Mouse (Mus musculus) layer of hippocampus, adult 9-10 months (tissue): ENCODE results near the gene Nbl1.

ENCODE experiments used
- DNase-seq: peaks from one replicate; pipeline ENCODE4 v3.0.0; 2022; ENCODE audit warnings: low spot score

The Nbl1 gene

DNA sequence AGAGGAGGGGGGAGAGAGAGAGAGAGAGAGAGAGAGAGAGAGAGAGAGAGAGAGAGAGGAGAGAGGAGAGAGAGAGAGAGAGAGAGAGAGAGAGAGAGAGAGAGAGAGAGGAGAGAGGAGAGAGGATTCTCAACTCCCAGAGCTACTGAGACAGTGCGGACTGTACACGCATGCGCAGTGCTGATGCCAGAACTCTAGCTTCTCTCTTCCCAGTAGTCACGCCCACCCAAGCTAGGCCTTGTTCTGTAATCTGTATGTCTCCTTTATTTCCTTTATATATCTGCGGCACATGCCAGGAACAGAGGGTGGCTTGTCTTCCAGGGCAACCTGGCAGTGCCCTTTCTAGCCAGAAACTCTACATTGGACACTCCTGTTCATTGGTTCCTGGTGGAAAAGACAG lies 28.0 kb downstream of the Nbl1 start:
- no peak for DNase-seq

DNA sequence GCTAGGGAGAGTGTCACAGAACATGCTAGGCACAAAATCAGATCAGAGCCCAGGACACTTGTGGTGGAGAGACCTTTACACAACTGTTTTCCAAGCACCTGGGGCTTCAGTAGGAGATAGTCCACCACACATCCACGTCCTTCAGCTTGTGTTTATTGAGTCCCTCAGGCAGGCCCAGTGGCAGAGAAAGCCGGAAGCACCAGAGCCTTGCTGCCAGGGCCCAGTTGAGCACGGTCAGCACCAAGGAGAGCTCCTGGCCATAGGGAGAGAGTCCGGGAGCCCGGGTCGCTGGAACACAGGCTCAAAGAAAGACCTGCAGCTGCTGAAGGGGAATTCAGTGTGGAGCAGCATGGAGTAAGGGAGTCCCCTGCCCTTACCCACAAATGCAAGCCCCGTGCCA lies 33.2 kb downstream of the Nbl1 start:
- no peak for DNase-seq

DNA sequence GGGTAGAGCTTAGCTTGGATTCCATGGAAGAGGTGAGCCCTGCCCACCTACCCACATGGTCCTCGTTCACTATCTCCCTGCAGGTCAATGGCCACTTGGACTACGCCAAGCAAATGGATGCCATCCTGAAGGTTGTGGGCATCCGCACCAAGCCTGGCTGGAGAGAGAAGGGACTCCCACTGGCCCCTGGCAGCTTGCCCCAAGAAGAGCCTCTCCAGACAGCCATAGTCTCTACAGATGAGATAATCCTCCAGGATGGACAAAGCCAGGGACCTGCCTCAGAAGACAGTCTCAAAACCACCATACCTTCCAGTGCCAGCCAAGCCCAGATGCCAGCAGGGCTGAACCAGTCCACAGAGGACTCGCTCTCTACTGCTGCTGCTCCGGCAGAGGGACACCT lies 34.8 kb downstream of the Nbl1 start:
- DNase-seq: no peak

DNA sequence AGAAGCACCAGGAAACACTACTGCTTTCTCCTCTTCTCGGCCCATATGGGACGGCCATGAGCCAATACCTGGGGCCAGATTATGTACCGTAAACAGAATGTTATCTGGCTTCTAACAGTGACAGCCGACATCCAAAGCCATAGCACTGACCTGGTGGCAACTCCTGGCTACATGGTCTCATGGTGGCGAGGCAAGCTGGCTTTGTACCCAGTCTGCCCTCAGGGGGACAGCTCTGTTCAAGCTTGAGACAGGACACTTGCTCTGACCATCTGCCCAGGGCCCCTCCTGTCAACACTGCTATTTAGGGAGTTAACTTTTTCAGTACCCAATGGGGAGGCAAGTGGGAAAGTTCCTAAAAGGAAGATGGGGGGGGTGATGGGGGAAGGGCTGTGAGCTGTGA lies 35.5 kb downstream of the Nbl1 start:
- no peak for DNase-seq

DNA sequence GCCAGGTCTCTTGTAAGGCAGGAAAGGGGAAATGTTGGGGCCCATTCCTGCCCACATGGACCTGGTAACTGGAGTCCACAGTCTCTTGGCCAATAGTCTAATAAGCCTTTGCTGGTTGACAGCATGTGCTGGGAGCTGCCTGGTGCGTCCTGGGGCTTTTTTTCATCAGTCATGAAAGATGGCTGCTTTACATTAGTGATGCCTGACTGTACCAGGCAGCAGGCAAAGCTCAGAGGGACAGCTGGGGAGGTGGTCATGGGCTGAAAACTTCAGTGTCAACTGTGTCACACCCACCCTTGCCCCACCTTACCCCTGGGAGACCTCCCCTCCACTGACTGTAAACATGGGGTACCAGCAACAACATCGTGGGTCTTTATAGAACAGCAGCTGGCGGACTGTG lies 37.0 kb downstream of the Nbl1 start:
- DNase-seq: no peak

DNA sequence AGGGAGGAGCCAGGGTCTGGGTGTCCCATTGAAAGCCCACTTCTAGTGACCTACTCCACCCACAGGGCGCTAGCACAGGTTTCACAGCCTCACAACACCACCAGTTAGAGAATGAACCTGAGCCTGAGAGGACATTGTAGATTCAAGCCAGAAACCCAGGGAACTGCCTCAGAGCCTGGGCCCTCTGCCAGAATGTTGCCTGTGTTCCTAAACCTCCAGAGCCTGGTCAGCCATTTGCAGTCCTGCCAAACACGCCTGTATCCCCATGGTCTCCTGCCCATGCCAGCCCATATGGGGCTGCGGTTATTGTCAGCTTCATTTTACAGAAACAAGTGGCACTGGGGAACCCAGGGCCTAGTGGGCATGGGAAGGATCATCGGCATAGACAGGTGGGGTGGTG lies 37.5 kb downstream of the Nbl1 start:
- no peak for DNase-seq

DNA sequence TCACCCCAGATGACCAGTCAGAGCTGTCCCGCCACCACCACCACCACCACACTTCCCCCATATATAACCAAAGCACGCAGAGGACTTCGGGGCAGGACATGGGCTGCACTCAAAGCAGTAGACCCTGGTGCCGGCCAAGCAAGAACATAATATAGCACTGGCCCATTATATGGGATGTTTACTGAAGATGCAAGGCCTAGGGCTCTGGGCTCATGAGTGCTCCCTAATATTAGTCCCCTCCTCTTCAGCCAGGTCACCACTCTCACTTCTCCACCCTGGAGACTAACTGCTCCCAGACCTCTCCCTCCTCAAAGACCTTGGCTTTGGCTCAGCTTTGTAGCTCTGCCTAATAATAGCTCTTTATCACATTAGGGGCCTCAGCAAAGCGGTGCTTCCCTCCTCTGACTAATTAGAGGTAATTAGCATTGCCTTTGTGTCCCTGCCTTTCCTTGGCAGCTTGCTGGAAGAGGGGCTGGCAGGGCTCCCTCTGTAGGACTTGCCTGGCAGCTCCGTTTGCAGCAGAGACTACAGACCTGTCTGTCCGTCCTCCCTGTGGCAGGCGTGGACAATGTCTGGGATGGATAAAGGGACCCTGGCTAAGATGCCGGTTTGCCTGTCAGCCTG lies 38.4 kb downstream of the Nbl1 start:
- DNase-seq: no peak

DNA sequence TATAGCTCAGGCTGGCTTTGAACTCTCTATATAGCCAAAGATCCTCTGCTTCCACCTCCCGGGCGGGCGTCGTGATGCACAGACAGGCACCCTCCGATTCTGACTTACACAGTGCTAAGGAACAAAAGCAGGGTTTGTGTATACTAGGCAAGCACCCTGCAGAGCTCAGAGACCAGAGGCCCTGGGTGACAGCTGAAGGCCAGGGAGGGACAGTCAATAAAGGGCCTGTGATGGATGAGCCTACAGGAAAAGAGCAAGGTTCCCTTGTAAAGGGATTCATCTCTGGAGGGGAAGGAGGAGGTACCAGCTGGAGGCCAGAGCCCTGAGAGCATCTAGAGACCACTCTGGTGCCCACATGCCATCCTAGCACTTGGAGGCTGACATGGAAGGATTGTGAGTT lies 39.4 kb downstream of the Nbl1 start:
- no peak for DNase-seq

DNA sequence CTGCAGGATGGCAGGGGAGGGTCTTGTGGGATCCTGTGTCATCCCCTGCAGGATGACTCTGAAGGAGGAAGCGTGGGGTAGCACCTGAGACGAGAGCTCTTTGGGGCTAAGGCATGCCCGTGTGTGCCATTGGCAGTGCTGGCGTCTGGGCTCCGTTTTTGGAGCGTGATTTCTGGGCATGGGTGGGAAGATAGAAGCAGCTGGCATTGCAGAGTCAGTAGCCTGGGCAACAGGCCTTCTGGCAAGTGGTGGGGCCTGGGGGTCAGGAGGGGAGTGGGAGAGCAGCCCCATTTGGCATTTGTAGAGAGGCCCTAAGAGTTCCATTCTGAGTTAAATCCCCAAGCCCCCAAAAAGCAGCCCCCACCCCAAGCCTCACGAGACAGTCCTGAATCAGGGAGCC lies 40.0 kb downstream of the Nbl1 start:
- no peak for DNase-seq

DNA sequence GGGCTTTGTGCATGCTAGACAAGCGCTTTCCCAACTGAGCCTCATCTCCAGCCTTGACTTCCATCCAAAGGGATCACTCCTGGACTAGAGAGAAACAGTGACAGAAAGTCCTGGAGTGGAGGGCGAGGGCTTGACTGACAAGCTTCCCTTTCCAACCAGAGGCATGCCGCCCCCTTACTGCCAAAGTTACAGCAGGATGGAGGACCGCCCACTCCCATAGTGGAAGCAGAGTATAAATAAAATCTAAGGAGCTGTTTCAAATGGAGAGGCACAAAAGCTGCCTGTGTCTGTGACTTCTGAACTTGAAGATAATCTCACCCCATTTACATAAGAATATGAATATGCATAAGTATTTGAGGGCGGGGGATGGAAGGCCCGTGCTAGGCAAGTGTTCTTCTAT lies 44.3 kb downstream of the Nbl1 start:
- DNase-seq: no peak

DNA sequence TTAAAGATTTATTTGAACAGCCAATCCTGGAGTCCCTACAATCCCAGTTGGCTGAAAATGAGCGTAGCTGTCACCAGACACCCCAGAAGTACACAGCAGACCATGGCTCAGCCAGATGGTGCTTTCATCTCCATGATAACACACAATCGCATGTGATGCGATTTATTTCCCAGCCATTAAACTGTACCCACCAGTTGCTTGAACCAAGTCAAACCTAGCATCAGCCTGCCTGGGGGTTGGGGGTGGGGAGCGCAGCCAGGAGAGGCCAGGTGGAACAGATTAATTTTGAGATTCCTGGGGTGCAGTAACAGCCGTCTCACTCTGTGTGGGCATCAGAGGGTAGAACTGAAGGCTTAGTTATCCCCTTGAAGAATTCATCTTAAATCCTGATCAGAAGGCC lies 46.4 kb downstream of the Nbl1 start:
- DNase-seq: no peak

DNA sequence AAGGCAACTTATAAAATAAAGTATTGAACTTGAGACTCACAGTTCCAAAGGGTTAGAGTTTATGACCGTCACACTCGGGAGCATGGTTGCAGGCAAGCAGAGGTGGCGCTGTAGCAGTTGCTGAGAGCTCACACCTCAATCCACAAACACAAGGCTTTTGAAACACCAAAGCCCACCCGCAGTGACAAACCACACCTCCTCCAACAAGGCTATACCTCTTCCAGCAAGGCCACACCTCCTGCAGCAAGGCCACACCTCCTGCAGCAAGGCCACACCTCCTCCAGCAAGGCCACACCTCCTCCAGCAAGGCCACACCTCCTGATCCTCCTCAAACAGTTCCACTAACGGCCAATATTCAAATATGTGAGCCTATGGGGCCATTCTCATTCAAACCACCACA lies 48.2 kb downstream of the Nbl1 start:
- DNase-seq: no peak

DNA sequence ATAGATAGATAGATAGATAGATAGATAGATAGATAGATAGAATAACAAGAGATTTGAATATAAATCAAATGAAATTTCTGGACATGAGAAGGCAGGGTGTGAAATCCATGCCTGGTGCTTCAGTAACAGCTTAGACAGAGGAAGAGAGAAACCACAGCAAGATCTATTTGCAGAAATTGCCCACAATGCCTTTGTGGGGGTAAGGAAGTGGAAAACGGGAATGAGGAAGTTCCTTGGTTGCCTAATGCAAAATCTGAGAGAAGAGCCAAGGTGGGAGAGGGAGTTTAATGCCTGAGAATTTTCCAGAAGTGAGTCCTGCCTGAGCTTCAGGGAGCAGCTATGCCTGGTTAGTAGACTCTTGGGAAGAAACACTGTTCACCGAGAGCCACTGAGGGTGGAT lies 49.2 kb downstream of the Nbl1 start:
- no peak for DNase-seq

DNA sequence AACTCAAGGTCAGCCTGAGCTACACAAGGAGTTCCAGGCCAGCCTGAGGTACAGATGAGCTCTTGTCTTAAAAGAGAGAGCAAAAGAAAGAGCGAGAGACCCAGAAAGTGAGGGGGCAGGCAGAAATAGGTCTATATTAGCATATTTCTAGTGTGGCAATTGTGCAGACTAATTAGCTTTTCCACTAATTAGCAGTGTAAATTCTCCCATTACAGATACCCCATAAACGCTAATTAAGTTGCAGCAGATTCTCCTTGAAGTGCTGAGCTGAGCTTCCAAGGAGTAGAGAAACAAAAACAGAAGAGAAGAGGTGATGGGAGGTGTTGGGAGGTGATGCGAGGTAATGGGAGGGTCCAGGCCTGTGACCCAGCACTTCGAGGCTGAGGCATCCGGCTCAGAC lies 50.2 kb downstream of the Nbl1 start:
- DNase-seq: no peak

DNA sequence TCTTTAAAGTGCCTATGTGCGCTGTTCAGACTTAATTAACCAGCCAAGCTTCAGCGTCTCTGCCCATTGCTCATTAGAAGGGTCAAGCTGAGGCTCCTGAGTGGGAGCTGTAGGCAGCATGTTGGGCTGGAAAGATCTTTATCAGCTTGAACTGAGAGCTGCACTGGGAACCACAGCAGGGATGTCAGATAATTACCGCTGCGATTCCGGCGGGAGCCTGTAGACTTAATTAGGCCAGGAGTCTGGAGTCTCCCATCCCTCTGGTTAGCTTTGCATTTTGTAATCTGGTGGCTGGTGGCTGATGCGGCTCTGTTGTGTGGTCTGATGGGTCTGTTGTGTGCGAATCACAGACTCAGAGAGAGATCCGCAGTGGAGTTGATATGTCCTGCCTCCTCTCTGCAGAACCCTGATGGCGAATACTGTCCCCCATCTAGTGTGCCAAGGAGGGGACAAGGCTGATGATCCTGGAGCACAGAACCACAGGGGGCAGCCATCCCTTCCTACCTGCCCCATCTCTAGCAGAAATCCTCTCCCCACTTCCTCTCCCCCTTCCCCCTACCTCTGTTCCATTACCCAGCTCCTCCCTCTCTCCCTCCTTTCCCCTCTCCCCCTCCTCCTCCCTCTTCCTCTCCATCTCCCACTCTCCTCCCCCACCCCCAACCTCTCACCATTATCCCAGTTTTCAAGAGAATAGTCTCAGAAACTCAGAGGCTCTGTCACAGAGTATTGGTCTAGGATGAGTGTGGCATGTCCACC lies 52.5 kb downstream of the Nbl1 start:
- DNase-seq: no peak

DNA sequence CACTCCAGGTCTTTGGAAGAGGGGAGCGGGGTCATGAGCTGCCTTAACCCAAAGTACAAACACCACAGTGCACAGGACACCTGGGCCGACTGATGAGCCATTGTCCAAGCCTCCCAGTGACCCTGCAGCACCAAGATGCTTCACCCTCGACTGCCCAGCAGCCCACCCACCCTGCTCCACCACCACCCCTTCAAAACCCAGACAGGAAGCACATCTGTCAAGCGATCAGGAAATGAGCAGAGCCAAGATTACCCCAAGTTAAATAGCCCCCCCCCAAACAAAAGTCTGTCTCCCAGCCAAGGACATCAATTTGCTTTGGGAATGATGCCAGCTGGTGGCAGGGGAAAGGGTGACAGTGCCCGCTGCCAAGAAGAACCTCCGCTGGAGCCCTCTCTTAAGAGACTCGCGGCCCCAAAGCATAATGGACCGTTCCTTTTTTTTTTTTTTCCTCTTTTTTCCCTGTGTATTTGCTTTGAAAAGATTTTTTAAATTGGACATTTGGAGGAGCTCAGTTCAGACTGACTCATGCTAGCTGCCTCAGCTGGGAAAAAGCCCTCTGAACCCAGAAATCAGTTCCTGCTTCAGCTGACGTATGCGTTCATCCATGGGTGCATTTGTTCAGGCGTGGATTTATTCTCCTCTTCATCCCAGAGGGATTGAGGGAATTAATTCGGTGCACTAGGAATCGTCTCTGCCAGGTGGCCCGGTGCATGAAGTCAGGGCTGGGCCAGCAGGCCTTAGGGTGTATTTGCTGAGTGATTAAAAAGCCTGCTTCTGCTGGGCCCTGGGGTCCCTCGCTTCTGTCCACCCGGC lies 54.8 kb downstream of the Nbl1 start:
- DNase-seq: no peak

DNA sequence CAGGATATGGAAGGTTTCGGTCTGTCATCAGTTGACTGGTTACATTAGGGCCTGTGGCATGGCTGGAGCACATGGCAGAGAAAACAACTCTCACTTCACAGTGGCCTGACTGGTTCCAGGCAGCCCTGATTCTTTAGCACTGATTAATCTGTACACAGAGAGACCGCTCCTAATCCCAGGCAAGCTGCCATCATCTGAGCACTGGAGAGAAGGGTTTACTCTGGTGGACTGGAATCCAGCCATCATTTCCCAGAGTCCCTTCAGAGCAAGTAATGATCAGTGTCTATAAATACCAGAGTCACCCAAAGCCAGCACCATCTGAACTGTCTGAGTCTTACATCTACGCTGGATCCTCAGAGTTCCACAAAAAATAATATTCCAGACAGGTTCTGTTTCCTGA lies 57.0 kb downstream of the Nbl1 start:
- no peak for DNase-seq

DNA sequence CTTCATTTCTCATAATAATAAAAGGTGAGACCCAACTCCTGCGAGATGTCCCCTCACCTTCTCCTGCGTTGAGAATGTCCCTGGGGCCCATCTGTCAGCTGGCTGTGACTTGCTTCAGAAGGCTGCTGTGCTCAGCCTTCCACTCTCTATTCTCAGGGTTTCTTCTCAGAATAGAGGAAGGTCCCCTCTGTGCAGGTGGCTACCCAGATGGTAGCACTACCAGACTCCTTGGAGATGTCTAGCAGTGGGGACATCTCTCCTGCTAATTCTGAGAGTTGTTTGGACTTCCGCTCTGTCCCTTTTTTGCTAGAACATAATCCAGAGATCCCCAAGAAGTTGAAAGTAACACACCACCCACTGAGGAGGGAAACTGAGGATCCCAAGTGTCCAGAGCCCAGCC lies 57.9 kb downstream of the Nbl1 start:
- DNase-seq: no peak

DNA sequence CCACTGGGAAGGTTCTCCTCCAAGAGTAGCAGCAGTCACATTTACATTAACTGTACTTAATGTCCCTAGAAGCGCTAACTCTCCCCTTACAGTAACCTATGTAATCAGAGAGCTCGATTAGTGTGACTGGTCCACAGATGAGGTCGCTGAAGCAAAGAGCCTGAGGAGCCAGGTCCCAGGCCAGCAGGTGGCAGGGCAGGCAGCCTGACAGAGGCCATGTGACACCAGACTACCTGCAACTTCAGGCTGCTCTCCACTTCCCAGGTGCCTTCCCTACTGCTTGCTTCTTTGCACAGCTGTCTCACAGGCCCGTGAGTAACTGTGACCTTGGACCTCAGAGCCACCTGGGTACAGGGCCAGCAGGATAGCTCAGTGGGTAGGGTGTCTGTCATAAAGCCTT lies 58.3 kb downstream of the Nbl1 start:
- no peak for DNase-seq

DNA sequence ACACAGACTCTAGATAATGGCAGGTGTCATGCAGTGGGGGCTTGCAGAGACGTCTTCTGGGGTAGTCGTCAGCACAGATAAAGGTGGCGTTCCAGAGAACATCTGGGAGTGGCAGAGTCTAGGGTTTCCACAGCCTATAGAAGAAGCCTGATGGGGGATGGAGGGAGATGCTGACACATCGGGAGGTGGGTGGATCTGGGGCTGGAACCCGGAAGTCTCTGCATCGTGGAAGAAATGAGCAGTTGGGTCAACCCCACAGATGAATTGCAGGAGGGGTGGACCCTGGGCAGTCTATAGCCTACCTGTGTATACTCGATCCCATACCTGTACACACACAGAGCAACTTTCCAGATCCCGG lies 58.8 kb downstream of the Nbl1 start:
- no peak for DNase-seq

DNA sequence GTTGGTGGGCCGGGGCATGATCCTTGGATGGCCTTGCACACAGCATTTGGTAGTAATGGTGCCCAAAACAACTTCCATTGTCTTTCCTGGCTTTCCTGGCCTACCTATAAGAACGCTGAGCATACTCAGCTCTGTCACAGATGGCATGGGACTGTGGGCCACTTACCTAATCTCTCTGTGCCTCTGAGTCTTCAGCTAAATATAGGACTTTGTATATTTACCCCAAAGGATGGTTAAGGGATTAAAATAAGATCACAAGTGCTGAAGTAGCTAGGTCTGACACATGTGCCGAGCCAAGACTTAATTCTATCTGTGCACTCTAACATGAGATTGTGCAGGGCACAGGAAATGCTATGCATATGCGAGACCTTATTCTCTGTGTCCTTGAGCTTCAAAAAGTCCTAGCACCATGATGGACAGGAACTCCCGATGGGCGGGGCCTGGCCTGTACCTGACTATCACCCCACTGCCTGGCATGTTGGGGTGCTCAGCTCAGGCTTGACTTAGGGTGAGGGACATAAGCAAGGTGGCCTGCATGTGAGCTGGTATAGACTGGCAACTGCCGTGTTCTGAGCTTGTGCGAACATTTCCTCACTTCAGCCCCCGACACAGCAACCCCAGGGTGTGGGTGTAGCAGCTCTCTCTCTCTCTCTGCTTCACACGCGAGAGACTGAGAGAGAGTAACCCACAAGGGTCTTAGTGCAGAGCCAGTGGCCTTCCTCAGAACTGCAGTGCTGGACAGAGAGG lies 59.4 kb downstream of the Nbl1 start:
- no peak for DNase-seq

DNA sequence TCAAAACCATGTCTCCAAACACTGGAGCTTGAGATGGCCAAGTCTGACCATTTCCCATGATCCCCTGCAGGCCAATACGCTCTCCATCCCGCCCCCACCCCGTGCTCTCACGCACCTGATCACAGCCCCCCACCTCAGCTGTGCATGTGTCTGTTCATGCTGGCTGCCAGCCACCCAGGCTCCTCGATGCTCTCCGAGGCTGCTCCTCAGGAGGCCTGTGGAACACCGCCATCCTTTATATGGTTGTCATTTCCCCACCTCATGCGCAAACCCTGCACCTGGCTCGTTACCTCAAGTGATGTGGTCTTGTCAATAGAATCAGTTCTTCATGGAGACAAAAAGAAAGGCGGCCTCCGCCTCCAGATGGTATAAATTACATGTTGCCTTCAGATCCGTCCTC lies 60.3 kb downstream of the Nbl1 start:
- no peak for DNase-seq
